Mouse (Mus musculus) ES-E14 (cell line): ENCODE data around the gene Egr2. TPM values are rescaled to one million over a fixed set of nuclear protein-coding genes. Genes with fewer than 3 reads are reported as not detected.
A peak's percentile ranks its signal among the peaks of the same experiment; 100 is the strongest.

ENCODE experiments used
- DNase-seq: peaks from one replicate; pipeline ENCODE4 v3.0.0-alpha.2; 2013; ENCODE audit warnings: low read depth, low spot score
- H3K27ac ChIP-seq: 2 replicates; pipeline ENCODE4 v1.5.1; 2012; ENCODE audit warnings: low read depth, mild to moderate bottlenecking, low read length, moderate library complexity, mixed read lengths; ENCODE audit not compliant: poor library complexity, insufficient read depth, severe bottlenecking
- H3K36me3 ChIP-seq: 2 replicates; pipeline ENCODE4 v1.6.1; 2012; ENCODE audit warnings: mild to moderate bottlenecking, low read length, moderate library complexity, mixed read lengths; ENCODE audit not compliant: control insufficient read depth, poor library complexity, insufficient read depth, severe bottlenecking
- H3K4me1 ChIP-seq, 2 experiments: fragments of 150-350 bp in 1 of 2; sonication (generic) in 1 of 2; 2 replicates each; pipeline ENCODE4 v1.6.1; 2012; ENCODE audit warnings: low read length in 2 of 2, mild to moderate bottlenecking in 1 of 2, mixed read lengths in 1 of 2; ENCODE audit not compliant: control insufficient read depth in 2 of 2, insufficient read depth in 2 of 2, poor library complexity in 1 of 2
- H3K4me3 ChIP-seq, 2 experiments: fragments of 150-350 bp in 1 of 2; sonication (generic) in 1 of 2; 2 replicates each; pipeline ENCODE4 v1.5.1; 2012; ENCODE audit warnings: low read length in 2 of 2, low read depth in 1 of 2, mild to moderate bottlenecking in 1 of 2, mixed read lengths in 1 of 2; ENCODE audit not compliant: insufficient read depth in 1 of 2, poor library complexity in 1 of 2, severe bottlenecking in 1 of 2
- H3K9ac ChIP-seq: 2 replicates; pipeline ENCODE4 v1.6.1; 2012; ENCODE audit warnings: low read depth, mild to moderate bottlenecking, low read length, mixed read lengths; ENCODE audit not compliant: poor library complexity, insufficient read depth, severe bottlenecking
- H3K9me3 ChIP-seq: fragments of 150-350 bp; sonication (generic); 2 replicates; pipeline ENCODE4 v1.6.1; 2012; ENCODE audit warnings: low read depth, mild to moderate bottlenecking, low read length; ENCODE audit not compliant: control insufficient read depth, insufficient read depth
- CHD2 ChIP-seq: IDR thresholded peaks from 2 replicates; pipeline ENCODE4 v1.6.1; 2014; ENCODE audit warnings: mild to moderate bottlenecking, low read depth, low read length, inconsistent platforms
- HCFC1 ChIP-seq: IDR thresholded peaks from 2 replicates; pipeline ENCODE4 v1.6.1; 2012; ENCODE audit warnings: low read length, inconsistent platforms, borderline replicate concordance; ENCODE audit not compliant: insufficient read depth
- MAFK ChIP-seq: IDR thresholded peaks from 2 replicates; pipeline ENCODE4 v1.6.1; 2014; ENCODE audit warnings: mild to moderate bottlenecking, low read depth, low read length, inconsistent platforms; ENCODE audit not compliant: insufficient read depth
- ZC3H11A ChIP-seq: IDR thresholded peaks from 2 replicates; pipeline ENCODE4 v1.6.1; 2012; ENCODE audit warnings: low read depth, mild to moderate bottlenecking, inconsistent platforms, low read length, borderline replicate concordance
- ZNF384 ChIP-seq: IDR thresholded peaks from 2 replicates; pipeline ENCODE4 v1.6.1; 2012; ENCODE audit warnings: low read depth, low read length, inconsistent platforms
- in situ Hi-C, 2 experiments: fragments of 600-800 bp; cut with MboI; formaldehyde crosslinking; loops; one replicate each; pipeline ENCODE4 v1.15.1; 2025; ENCODE audit warnings: low sequenced_read_pairs in 2 of 2, inconsistent platforms in 1 of 2; ENCODE audit not compliant: unreplicated experiment in 2 of 2
- total RNA-seq: library from RNA; depleted of rRNA; stranded (reverse); fragments of 300-350 nt; gene quantifications from 2 replicates; pipeline ENCODE4 v1.2.3, GENCODE M21; 2012

The Egr2 gene
- total RNA-seq, 1 experiment, result 0.18 TPM

- H3K9me3 ChIP-seq, result no peaks in the 10 kb centered on the region
- no peak overlapping the region for H3K9ac ChIP-seq
- no peak overlapping the region for H3K27ac ChIP-seq
- DNase-seq, result no peak
- TF ChIP-seq ZC3H11A (no peak), CHD2 (no peak), ZNF384 (no peak), MAFK (no peak), HCFC1 (no peak)
- in situ Hi-C loops, result loop anchor here in 1 of 2 experiments (10.0 kb wide), 2 partner anchors 185 to 225 kb away; no protein-coding TSS in a partner anchor
- no peaks in the 10 kb centered on the region for H3K36me3 ChIP-seq
- H3K4me3 ChIP-seq, result peak overlapping the region in 1 of 2 experiments; percentile 81; a peak in 1 of 4 replicates
- H3K4me1 ChIP-seq, result peaks cover 0 to 7% of the 10 kb centered on the region in 2 experiments; a peak in 1 of 4 replicates
Measured at GRCm38 (mm10) chr10:67539401-67539730, 4.1 kb downstream of the Egr2 start.

GRCm38 (mm10) chr10:67540591-67540990 lies 5.3 kb downstream of the Egr2 start:
- H3K4me3 ChIP-seq, result no peak overlapping the region
- no peaks in the 10 kb centered on the region for H3K36me3 ChIP-seq
- TF ChIP-seq CHD2 (no peak), ZC3H11A (no peak), HCFC1 (no peak), ZNF384 (no peak), MAFK (no peak)
- no peak for DNase-seq
- H3K4me1 ChIP-seq, result peaks cover 0 to 7% of the 10 kb centered on the region in 2 experiments; a peak in 1 of 4 replicates
- no peak overlapping the region for H3K9ac ChIP-seq
- no peak overlapping the region for H3K27ac ChIP-seq
- no peaks in the 10 kb centered on the region for H3K9me3 ChIP-seq
- in situ Hi-C loops, result no loop called here

- H3K9ac ChIP-seq, result peak overlapping the region; percentile 88
- DNase-seq, result no peak
- no peaks in the 10 kb centered on the region for H3K9me3 ChIP-seq
- in situ Hi-C loops, result no loop called here
- H3K4me1 ChIP-seq, result peaks cover 0 to 7% of the 10 kb centered on the region in 2 experiments; a peak in 2 of 4 replicates
- no peak for TF ChIP-seq ZNF384
- no peak for TF ChIP-seq ZC3H11A
- peaks cover 8% of the 10 kb centered on the region; the same call in 1 of the 2 replicates for H3K36me3 ChIP-seq
- no peak overlapping the region for H3K27ac ChIP-seq
- peak overlapping the region; percentile 82 to 97 for H3K4me3 ChIP-seq
Measured at GRCm38 (mm10) chr10:67547850-67548260, 12.6 kb downstream of the Egr2 start.

- no peak for DNase-seq
- Histone ChIP-seq H3K27ac (peak overlapping the region; percentile 46; the same call in 1 of the 2 replicates), H3K9ac (peak overlapping the region; percentile 88), H3K4me3 (peak overlapping the region; percentile 82 to 97), H3K36me3 (peaks cover 8% of the 10 kb centered on the region; the same call in 1 of the 2 replicates), H3K4me1 (peaks cover 0 to 7% of the 10 kb centered on the region in 2 experiments; a peak in 2 of 4 replicates), H3K9me3 (no peaks in the 10 kb centered on the region)
- TF ChIP-seq ZNF384 (no peak), MAFK (no peak), ZC3H11A (no peak), CHD2 (no peak), HCFC1 (no peak)
- in situ Hi-C loops, result no loop called here
Measured at GRCm38 (mm10) chr10:67548261-67548854, 13.1 kb downstream of the Egr2 start.
